Mouse (Mus musculus) hindlimb bud, embryonic 11.5 days (tissue): ENCODE measurements at regions not wholly inside any gene's neighbourhood (a gene's known extent, or its start where the extent isn't known, plus 50 kb on each side); places are given as distances from the start of the nearest gene placed in this dataset.

Source experiments
- DNase-seq: peaks from one replicate; pipeline ENCODE4 v3.0.0-alpha.2; 2012; ENCODE audit warnings: low read depth, low spot score; ENCODE audit errors: extremely low spot score

GRCm38 (mm10) chr6:84267526-84267925, 259.1 kb downstream of the Dysf start:
- DNase-seq = no peak

- no peak for DNase-seq
Observed at GRCm38 (mm10) chr6:84266736-84267135, 258.3 kb downstream of the Dysf start.

DNA sequence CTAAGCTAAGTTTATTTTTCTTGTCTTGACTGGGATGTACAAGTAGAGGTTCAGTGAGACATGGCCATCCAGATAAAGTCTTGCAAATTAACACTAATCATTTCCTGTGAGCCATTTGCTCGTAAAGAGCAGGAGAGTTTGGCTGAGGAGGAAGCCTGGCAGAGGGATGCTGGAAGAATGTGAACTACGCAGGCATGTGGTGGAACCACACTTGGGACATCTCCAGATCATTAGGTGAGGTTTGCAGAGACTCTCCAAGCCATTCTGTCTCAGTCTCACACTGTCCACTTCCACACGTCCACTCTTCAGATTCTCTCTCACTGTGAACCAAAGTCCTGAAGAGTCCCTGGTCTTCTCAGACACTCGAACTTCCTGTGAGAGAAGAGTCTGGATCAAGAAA, 256.3 kb downstream of the Dysf start:
- no peak for DNase-seq

DNA sequence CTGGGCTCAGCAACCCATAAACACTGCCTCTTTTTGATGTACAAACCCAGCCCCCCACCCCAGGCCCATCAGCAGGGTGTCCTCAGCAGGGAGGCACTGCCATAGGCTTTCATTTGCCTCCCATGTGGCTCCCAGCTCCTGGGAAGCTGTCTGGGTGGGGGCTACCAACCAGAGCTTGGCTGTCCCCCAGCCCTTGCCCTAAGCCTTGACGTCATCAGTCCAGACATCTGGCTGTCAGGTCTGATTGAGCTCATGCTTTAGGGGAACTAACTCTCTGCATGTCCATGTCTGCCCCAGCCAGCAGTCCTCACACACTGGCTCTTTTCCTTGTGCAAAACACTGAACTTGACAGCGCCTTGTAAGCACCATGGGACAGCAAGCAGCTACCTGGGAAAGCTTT, 255.3 kb downstream of the Dysf start:
- DNase-seq = no peak

GRCm38 (mm10) chr6:84262766-84263165, 254.4 kb downstream of the Dysf start:
- no peak for DNase-seq

DNA sequence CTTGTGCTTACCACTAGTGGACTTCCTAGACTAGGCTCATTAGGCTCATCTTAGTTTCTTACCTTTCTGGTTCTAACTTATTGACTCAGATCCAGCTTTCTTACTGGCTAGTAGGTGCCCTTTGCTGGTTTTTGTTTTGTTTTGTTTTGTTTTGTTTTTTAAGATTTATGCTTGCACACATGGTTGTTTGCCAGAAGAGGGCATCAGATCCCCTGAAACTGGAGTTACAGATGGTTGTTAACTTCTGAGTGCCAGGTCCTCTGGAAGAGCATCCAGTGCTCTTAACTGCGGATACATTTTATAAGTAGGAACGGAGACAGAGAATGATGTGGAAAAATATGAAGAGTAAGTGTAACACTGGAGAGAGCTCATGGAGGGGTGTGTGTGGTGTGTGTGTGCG, 253.1 kb downstream of the Dysf start:
- no peak for DNase-seq
